Mouse (Mus musculus): ENCODE results near the gene 2900011O08Rik. TPM values are rescaled to one million over a fixed set of nuclear protein-coding genes. Genes with fewer than 3 reads are reported as not detected.

2900011O08Rik gene
- polyA plus RNA-seq, 1 experiment from 2014 or later: 5.2 TPM

- H3K27me3 ChIP-seq (ENCODE audit: low read depth, poor library complexity, severe bottlenecking): no peaks in the 10 kb centered on the region
- no peaks in the 10 kb centered on the region for H3K4me1 ChIP-seq
- 91% methylated on average over 5 of the region's 5 CpGs for WGBS
- no peaks in the 10 kb centered on the region for H3K9me3 ChIP-seq (replicated peaks)
- no peak overlapping the region for H3K27ac ChIP-seq
- no peak for DNase-seq (ENCODE audit: low spot score)
- no peak overlapping the region for H3K4me3 ChIP-seq
- peaks cover 100% of the 10 kb centered on the region for H3K36me3 ChIP-seq
These were observed 145.4 kb downstream of the 2900011O08Rik start for GRCm38 (mm10) chr16:14131838-14132237.

- H3K4me1 ChIP-seq: no peaks in the 10 kb centered on the region
- 87% methylated on average over 2 of the region's 2 CpGs for WGBS
- H3K27me3 ChIP-seq (ENCODE audit: low read depth, poor library complexity, severe bottlenecking): no peaks in the 10 kb centered on the region
- H3K27ac ChIP-seq: no peak overlapping the region
- DNase-seq (ENCODE audit: low spot score): no peak
- H3K4me3 ChIP-seq: no peak overlapping the region
- H3K36me3 ChIP-seq: peaks cover 98% of the 10 kb centered on the region
- H3K9me3 ChIP-seq (replicated peaks): no peaks in the 10 kb centered on the region
These were observed 148.6 kb downstream of the 2900011O08Rik start for GRCm38 (mm10) chr16:14135014-14135413.

GRCm38 (mm10) chr16:14137976-14138561 lies 151.7 kb downstream of the 2900011O08Rik start:
- no peak overlapping the region for H3K27ac ChIP-seq
- H3K9me3 ChIP-seq (replicated peaks): no peaks in the 10 kb centered on the region
- 97% methylated on average over 1 of the region's 1 CpGs for WGBS
- peaks cover 98% of the 10 kb centered on the region for H3K36me3 ChIP-seq
- no peaks in the 10 kb centered on the region for H3K4me1 ChIP-seq
- DNase-seq (ENCODE audit: low spot score): no peak
- H3K27me3 ChIP-seq (ENCODE audit: low read depth, poor library complexity, severe bottlenecking): no peaks in the 10 kb centered on the region
- H3K4me3 ChIP-seq: no peak overlapping the region

- Histone ChIP-seq H3K9me3 (replicated peaks) (no peaks in the 10 kb centered on the region), H3K27ac (no peak overlapping the region), H3K36me3 (peaks cover 98% of the 10 kb centered on the region)
These were observed 152.7 kb downstream of the 2900011O08Rik start for GRCm38 (mm10) chr16:14139106-14139505.

GRCm38 (mm10) chr16:14143298-14143697 lies 156.9 kb downstream of the 2900011O08Rik start:
- peaks cover 99% of the 10 kb centered on the region for H3K36me3 ChIP-seq
- no peaks in the 10 kb centered on the region for H3K27me3 ChIP-seq (ENCODE audit: low read depth, poor library complexity, severe bottlenecking)
- DNase-seq (ENCODE audit: low spot score): no peak
- H3K4me3 ChIP-seq: no peak overlapping the region
- no peaks in the 10 kb centered on the region for H3K4me1 ChIP-seq
- no peak overlapping the region for H3K27ac ChIP-seq
- H3K9me3 ChIP-seq (replicated peaks): no peaks in the 10 kb centered on the region
- 93% methylated on average over 3 of the region's 3 CpGs for whole genome bisulfite sequencing

More at GRCm38 (mm10) chr16:14139106-14139505, 152.7 kb downstream of the 2900011O08Rik start:
- Histone ChIP-seq H3K4me3 (no peak overlapping the region), H3K27me3 (ENCODE audit: low read depth, poor library complexity, severe bottlenecking) (no peaks in the 10 kb centered on the region), H3K4me1 (no peaks in the 10 kb centered on the region)
- no peak for DNase-seq (ENCODE audit: low spot score)

- no peak overlapping the region for H3K4me3 ChIP-seq
- peaks cover 97% of the 10 kb centered on the region for H3K36me3 ChIP-seq
- no peaks in the 10 kb centered on the region for H3K27me3 ChIP-seq (ENCODE audit: low read depth, poor library complexity, severe bottlenecking)
- DNase-seq (ENCODE audit: low spot score): no peak
- H3K9me3 ChIP-seq (replicated peaks): no peaks in the 10 kb centered on the region
- no peaks in the 10 kb centered on the region for H3K4me1 ChIP-seq
- H3K27ac ChIP-seq: no peak overlapping the region
These were observed 161.3 kb downstream of the 2900011O08Rik start for GRCm38 (mm10) chr16:14147712-14148111.

Small RNA genes lying within 50 kb of the gene (microRNA-seq; reads per million reads assigned to microRNA genes)
- gene Gm27671: not detected

Other genes starting within 250 kb of the 2900011O08Rik start
- 89.8 and 92.9 TPM in 2 replicates for gene Rrn3, start 205.9 kb upstream of the 2900011O08Rik start, polyA plus RNA-seq (2016; fragmentation: Nextera tagmentation; extraction: Ambion mirVana)
- gene Ntan1, start 167.8 kb upstream of the 2900011O08Rik start, polyA plus RNA-seq (2016; fragmentation: Nextera tagmentation; extraction: Ambion mirVana): 110 and 144 TPM in 2 replicates
- 65.1 and 86.5 TPM in 2 replicates for gene Pdxdc1, start 83.5 kb upstream of the 2900011O08Rik start, polyA plus RNA-seq (2016; fragmentation: Nextera tagmentation; extraction: Ambion mirVana)
- 2.4 and 2.8 TPM in 2 replicates for gene Mpv17l, start 83.4 kb upstream of the 2900011O08Rik start, polyA plus RNA-seq (2016; fragmentation: Nextera tagmentation; extraction: Ambion mirVana)
- gene Ifitm7, start 284 bp downstream of the 2900011O08Rik start, polyA plus RNA-seq (2016; fragmentation: Nextera tagmentation; extraction: Ambion mirVana): 0.20 TPM in 1 of 2 replicates, not detected in the other
- 188 and 189 TPM in 2 replicates for gene Nde1, start 176.7 kb downstream of the 2900011O08Rik start, polyA plus RNA-seq (2016; fragmentation: Nextera tagmentation; extraction: Ambion mirVana)
- 13.7 and 17.0 TPM in 2 replicates for gene Marf1, start 176.7 kb downstream of the 2900011O08Rik start, polyA plus RNA-seq (2016; fragmentation: Nextera tagmentation; extraction: Ambion mirVana)